Mouse (Mus musculus) MEL (cell line): ENCODE results near the gene Sema5a. TPM values are rescaled to one million over a fixed set of nuclear protein-coding genes. Genes with fewer than 3 reads are reported as not detected.

Source experiments
- DNase-seq: peaks from one replicate; pipeline ENCODE4 v3.0.0; 2011; ENCODE audit warnings: low read depth, low spot score
- H3K27ac ChIP-seq: 2 replicates; pipeline ENCODE4 v1.5.1; 2012; ENCODE audit warnings: low read depth, mild to moderate bottlenecking, control low read depth, low read length, moderate library complexity; ENCODE audit not compliant: control insufficient read depth
- H3K27me3 ChIP-seq, 2 experiments: fragments of 150-350 bp in 1 of 2; sonication (generic) in 1 of 2; 2 replicates each; pipeline ENCODE4 v1.6.1; 2012; ENCODE audit warnings: low read length in 2 of 2, mild to moderate bottlenecking in 2 of 2, improper control_type of control experiment in 1 of 2, moderate library complexity in 1 of 2; ENCODE audit not compliant: insufficient read depth in 2 of 2, control insufficient read depth in 1 of 2
- H3K36me3 ChIP-seq, 2 experiments: 2 replicates each; pipeline ENCODE4 v1.6.1; 2012 to 2014; ENCODE audit warnings: low read length in 2 of 2, improper control_type of control experiment in 1 of 2, inconsistent platforms in 1 of 2, mild to moderate bottlenecking in 1 of 2; ENCODE audit not compliant: insufficient read depth in 2 of 2, control insufficient read depth in 1 of 2
- H3K4me1 ChIP-seq, 2 experiments: fragments of 150-350 bp in 1 of 2; sonication (generic) in 1 of 2; 2 replicates each; pipeline ENCODE4 v1.6.1; 2012; ENCODE audit warnings: low read length in 2 of 2, improper control_type of control experiment in 1 of 2, mild to moderate bottlenecking in 1 of 2; ENCODE audit not compliant: insufficient read depth in 2 of 2, control insufficient read depth in 1 of 2
- H3K4me3 ChIP-seq, 2 experiments: fragments of 150-350 bp in 1 of 2; sonication (generic) in 1 of 2; 2 replicates each; pipeline ENCODE4 v1.5.1; 2012; ENCODE audit warnings: low read depth in 2 of 2, low read length in 2 of 2, mild to moderate bottlenecking in 2 of 2, moderate library complexity in 2 of 2, control low read depth in 1 of 2, improper control_type of control experiment in 1 of 2; ENCODE audit not compliant: control insufficient read depth in 1 of 2, insufficient read depth in 1 of 2
- H3K79me2 ChIP-seq: 2 replicates; pipeline ENCODE4 v1.6.1; 2012; ENCODE audit warnings: mild to moderate bottlenecking, low read length, moderate library complexity; ENCODE audit not compliant: control insufficient read depth, poor library complexity, insufficient read depth
- H3K9ac ChIP-seq: 2 replicates; pipeline ENCODE4 v1.6.1; 2012; ENCODE audit warnings: low read depth, mild to moderate bottlenecking, control low read depth, low read length, moderate library complexity; ENCODE audit not compliant: control insufficient read depth, poor library complexity, severe bottlenecking
- H3K9me3 ChIP-seq: fragments of 150-350 bp; sonication (generic); replicated peaks from 2 replicates; pipeline ENCODE4 v1.6.1; 2012; ENCODE audit warnings: mild to moderate bottlenecking, low read length, improper control_type of control experiment, moderate library complexity; ENCODE audit not compliant: insufficient read depth
- CTCF ChIP-seq, 3 experiments: IDR thresholded peaks in 2 of 3; conservative IDR thresholded peaks in 1 of 3; 2 replicates each; pipeline ENCODE4 v1.5.1; 2011 to 2012; ENCODE audit warnings: low read length in 3 of 3, low read depth in 2 of 3, mild to moderate bottlenecking in 2 of 3, improper control_type of control experiment in 1 of 3, inconsistent platforms in 1 of 3, mixed read lengths in 1 of 3, moderate library complexity in 1 of 3; ENCODE audit not compliant: control insufficient read depth in 1 of 3, insufficient read depth in 1 of 3, poor library complexity in 1 of 3, severe bottlenecking in 1 of 3
- ELF1 ChIP-seq: IDR thresholded peaks from 2 replicates; pipeline ENCODE4 v1.6.1; 2014; ENCODE audit warnings: low read depth, mild to moderate bottlenecking, inconsistent platforms, low read length, improper control_type of control experiment, moderate library complexity
- EP300 ChIP-seq, 2 experiments: IDR thresholded peaks; 2 replicates each; pipeline ENCODE4 v1.6.1; 2011; ENCODE audit warnings: improper control_type of control experiment in 2 of 2, low read length in 2 of 2, low read depth in 1 of 2, mild to moderate bottlenecking in 1 of 2
- MAFK ChIP-seq: IDR thresholded peaks from 2 replicates; pipeline ENCODE4 v1.6.1; 2011; ENCODE audit warnings: low read depth, mild to moderate bottlenecking, low read length, improper control_type of control experiment, borderline replicate concordance
- MXI1 ChIP-seq: IDR thresholded peaks from 2 replicates; pipeline ENCODE4 v1.6.1; 2011; ENCODE audit warnings: mild to moderate bottlenecking, low read depth, low read length, improper control_type of control experiment
- MYB ChIP-seq: IDR thresholded peaks from 2 replicates; pipeline ENCODE4 v1.6.1; 2011; ENCODE audit warnings: mild to moderate bottlenecking, low read depth, low read length, improper control_type of control experiment
- NRF1 ChIP-seq: IDR thresholded peaks from 2 replicates; pipeline ENCODE4 v1.6.1; 2014; ENCODE audit warnings: low read depth, mild to moderate bottlenecking, inconsistent platforms, low read length, improper control_type of control experiment, moderate library complexity; ENCODE audit not compliant: poor library complexity, insufficient read depth, severe bottlenecking
- POLR2A ChIP-seq, 2 experiments: IDR thresholded peaks; 2 replicates each; pipeline ENCODE4 v1.6.1; 2011 to 2012; ENCODE audit warnings: low read length in 2 of 2, mild to moderate bottlenecking in 2 of 2, control low read depth in 1 of 2, improper control_type of control experiment in 1 of 2, low read depth in 1 of 2, moderate library complexity in 1 of 2; ENCODE audit not compliant: control insufficient read depth in 1 of 2, insufficient read depth in 1 of 2, poor library complexity in 1 of 2
- POLR2AphosphoS2 ChIP-seq: IDR thresholded peaks from 2 replicates; pipeline ENCODE4 v1.6.1; 2011; ENCODE audit warnings: low read length, improper control_type of control experiment
- RAD21 ChIP-seq: IDR thresholded peaks from 2 replicates; pipeline ENCODE4 v1.6.1; 2011; ENCODE audit warnings: mild to moderate bottlenecking, low read depth, low read length, improper control_type of control experiment
- SIN3A ChIP-seq: IDR thresholded peaks from 2 replicates; pipeline ENCODE4 v1.6.1; 2012; ENCODE audit warnings: low read length, improper control_type of control experiment, inconsistent platforms
- TAL1 ChIP-seq: IDR thresholded peaks from 2 replicates; pipeline ENCODE4 v1.6.1; 2012; ENCODE audit warnings: mild to moderate bottlenecking, inconsistent platforms, low read length, moderate library complexity, mixed read lengths
- UBTF ChIP-seq: IDR thresholded peaks from 2 replicates; pipeline ENCODE4 v1.6.1; 2012; ENCODE audit warnings: low read depth, mild to moderate bottlenecking, inconsistent platforms, low read length, improper control_type of control experiment, moderate library complexity, borderline replicate concordance; ENCODE audit not compliant: insufficient read depth
- USF1 ChIP-seq: IDR thresholded peaks from 2 replicates; pipeline ENCODE4 v1.6.1; 2014; ENCODE audit warnings: low read depth, mild to moderate bottlenecking, inconsistent platforms, low read length, improper control_type of control experiment, moderate library complexity
- ZC3H11A ChIP-seq: IDR thresholded peaks from 2 replicates; pipeline ENCODE4 v1.6.1; 2012; ENCODE audit warnings: low read depth, mild to moderate bottlenecking, inconsistent platforms, low read length, improper control_type of control experiment
- ZKSCAN1 ChIP-seq: IDR thresholded peaks from 2 replicates; pipeline ENCODE4 v1.6.1; 2012; ENCODE audit warnings: low read depth, mild to moderate bottlenecking, inconsistent platforms, low read length, improper control_type of control experiment, moderate library complexity
- ZMIZ1 ChIP-seq: IDR thresholded peaks from 2 replicates; pipeline ENCODE4 v1.6.1; 2012; ENCODE audit warnings: low read depth, mild to moderate bottlenecking, inconsistent platforms, low read length, improper control_type of control experiment, moderate library complexity
- ZNF384 ChIP-seq: IDR thresholded peaks from 2 replicates; pipeline ENCODE4 v1.6.1; 2012; ENCODE audit warnings: low read depth, mild to moderate bottlenecking, inconsistent platforms, low read length, improper control_type of control experiment
- polyA plus RNA-seq, 2 experiments: library from polyadenylated mRNA; stranded (reverse) in 1 of 2; unstranded in 1 of 2; fragments of >175 nt in 1 of 2; fragments of >200 nt in 1 of 2; gene quantifications; 2 replicates each; pipeline versions ENCODE4 v1.2.1 to v1.2.4; 2012; ENCODE audit warnings: low replicate concordance in 2 of 2, low read depth in 1 of 2; ENCODE audit not compliant: insufficient read length in 2 of 2, insufficient read depth in 1 of 2, missing spikeins in 1 of 2
- total RNA-seq: library from RNA; depleted of rRNA; stranded (reverse); fragments of 300-350 nt; gene quantifications from 2 replicates; pipeline ENCODE4 v1.2.3, GENCODE M21; 2012

Sema5a gene
- total and polyA plus RNA-seq, 3 experiments, result not detected

- Histone ChIP-seq H3K36me3 (no peaks in the 10 kb centered on the region), H3K4me3 (no peak overlapping the region), H3K79me2 (no peaks in the 10 kb centered on the region), H3K27ac (no peak overlapping the region), H3K9ac (no peak overlapping the region), H3K4me1 (no peaks in the 10 kb centered on the region), H3K27me3 (no peaks in the 10 kb centered on the region)
- TF ChIP-seq ZNF384 (no peak), POLR2AphosphoS2 (no peak), MAFK (no peak), ZKSCAN1 (no peak), MYB (no peak), ZMIZ1 (no peak), MXI1 (no peak), POLR2A (IDR thresholded peaks at IDR 0.05; ENCODE audit: control insufficient read depth in 1 of 2, insufficient read depth in 1 of 2, low read depth in 1 of 2, low read length in 2 of 2, poor library complexity in 1 of 2) (no peak), EP300 (IDR thresholded peaks at IDR 0.05; ENCODE audit: low read depth in 1 of 2, low read length in 2 of 2) (no peak), SIN3A (no peak), UBTF (no peak), ZC3H11A (no peak), NRF1 (no peak)
- TF ChIP-seq, all 39 proteins: peak for 0
- no peak for DNase-seq
- H3K9me3 ChIP-seq, result no peaks in the 10 kb centered on the region
Observed at GRCm38 (mm10) chr15:32263651-32264050, 19.0 kb downstream of the Sema5a start.

GRCm38 (mm10) chr15:32264822-32265377, 20.3 kb downstream of the Sema5a start:
- no peak for DNase-seq
- H3K4me1 ChIP-seq, result no peaks in the 10 kb centered on the region
- no peaks in the 10 kb centered on the region for H3K79me2 ChIP-seq
- no peaks in the 10 kb centered on the region for H3K27me3 ChIP-seq
- no peaks in the 10 kb centered on the region for H3K36me3 ChIP-seq
- no peak for TF ChIP-seq RAD21
- H3K9ac ChIP-seq, result no peak overlapping the region
- no peak overlapping the region for H3K4me3 ChIP-seq
- no peak overlapping the region for H3K27ac ChIP-seq
- no peaks in the 10 kb centered on the region for H3K9me3 ChIP-seq

- H3K36me3 ChIP-seq, result no peaks in the 10 kb centered on the region
- no peaks in the 10 kb centered on the region for H3K4me1 ChIP-seq
- H3K4me3 ChIP-seq, result no peak overlapping the region
- no peak for TF ChIP-seq ZKSCAN1
- TF ChIP-seq USF1, result no peak
- no peak for TF ChIP-seq MYB
- TF ChIP-seq ZC3H11A, result no peak
- no peak for TF ChIP-seq CTCF (IDR thresholded peaks at IDR 0.05 in 2 of 3, conservative IDR thresholded peaks at IDR 0.05 in 1 of 3; ENCODE audit: control insufficient read depth in 1 of 3, insufficient read depth in 1 of 3, low read depth in 2 of 3, low read length in 3 of 3, poor library complexity in 1 of 3, severe bottlenecking in 1 of 3)
- no peak for TF ChIP-seq TAL1
- TF ChIP-seq ELF1, result no peak
- no peaks in the 10 kb centered on the region for H3K79me2 ChIP-seq
- H3K27me3 ChIP-seq, result no peaks in the 10 kb centered on the region
- no peaks in the 10 kb centered on the region for H3K9me3 ChIP-seq
- no peak overlapping the region for H3K27ac ChIP-seq
- no peak for DNase-seq
- no peak overlapping the region for H3K9ac ChIP-seq
Observed at GRCm38 (mm10) chr15:32265378-32265934, 20.8 kb downstream of the Sema5a start.
